Mouse (Mus musculus): Measurements from ENCODE around the gene Basp1.

Gene Basp1

GRCm38 (mm10) chr15:25358680-25359097 lies 54.9 kb downstream of the Basp1 start:
- no peak for DNase-seq

GRCm38 (mm10) chr15:25355339-25355738 lies 58.2 kb downstream of the Basp1 start:
- no peak for DNase-seq

GRCm38 (mm10) chr15:25354738-25355137 lies 58.8 kb downstream of the Basp1 start:
- DNase-seq: no peak

- DNase-seq: no peak
Measured at GRCm38 (mm10) chr15:25353498-25353897, 60.1 kb downstream of the Basp1 start.

GRCm38 (mm10) chr15:25343263-25343662 lies 70.3 kb downstream of the Basp1 start:
- no peak for DNase-seq

GRCm38 (mm10) chr15:25335277-25335676 lies 78.3 kb downstream of the Basp1 start:
- no peak for DNase-seq

- DNase-seq: no peak
Measured at GRCm38 (mm10) chr15:25331877-25332445, 81.6 kb downstream of the Basp1 start.

GRCm38 (mm10) chr15:25330946-25331345 lies 82.6 kb downstream of the Basp1 start:
- DNase-seq: no peak

- no peak for DNase-seq
Measured at GRCm38 (mm10) chr15:25322601-25323000, 91.0 kb downstream of the Basp1 start.

- no peak for DNase-seq
Measured at GRCm38 (mm10) chr15:25322111-25322510, 91.5 kb downstream of the Basp1 start.

GRCm38 (mm10) chr15:25321636-25322035 lies 91.9 kb downstream of the Basp1 start:
- no peak for DNase-seq

- no peak for DNase-seq
Measured at GRCm38 (mm10) chr15:25314471-25314870, 99.1 kb downstream of the Basp1 start.
